Mouse (Mus musculus) spleen, adult 2 months (tissue): ENCODE measurements around the gene Nr4a2. TPM values are rescaled to one million over a fixed set of nuclear protein-coding genes. Genes with fewer than 3 reads are reported as not detected.

Experiments used
- DNase-seq, 2 experiments: peaks; one replicate each; pipeline versions ENCODE4 v3.0.0 to v3.0.0-alpha.2; 2012 to 2021; ENCODE audit warnings: low spot score in 2 of 2, low read depth in 1 of 2
- H3K27ac ChIP-seq: fragments of 200-500 bp; 2 replicates; pipeline ENCODE4 v1.5.1; 2012; ENCODE audit warnings: low read length, inconsistent platforms; ENCODE audit not compliant: insufficient read depth
- H3K27me3 ChIP-seq: fragments of 200-500 bp; 2 replicates; pipeline ENCODE4 v1.6.1; 2012; ENCODE audit warnings: mild to moderate bottlenecking, moderate library complexity, low read length, inconsistent platforms; ENCODE audit not compliant: control insufficient read depth, insufficient read depth
- H3K36me3 ChIP-seq: fragments of 200-500 bp; 2 replicates; pipeline ENCODE4 v1.6.1; 2012; ENCODE audit warnings: mild to moderate bottlenecking, low read length, inconsistent platforms; ENCODE audit not compliant: control insufficient read depth, insufficient read depth
- H3K4me1 ChIP-seq: fragments of 200-500 bp; 2 replicates; pipeline ENCODE4 v1.6.1; 2011; ENCODE audit warnings: inconsistent platforms; ENCODE audit not compliant: control insufficient read depth, insufficient read depth, insufficient read length
- H3K4me3 ChIP-seq: fragments of 200-500 bp; 2 replicates; pipeline ENCODE4 v1.5.1; 2011; ENCODE audit warnings: mild to moderate bottlenecking, inconsistent platforms; ENCODE audit not compliant: insufficient read depth, insufficient read length; ENCODE audit errors: extremely low read depth
- CTCF ChIP-seq: fragments of 200-500 bp; IDR thresholded peaks from 2 replicates; pipeline ENCODE4 v1.5.1; 2011; ENCODE audit warnings: mild to moderate bottlenecking, inconsistent platforms; ENCODE audit not compliant: insufficient read depth, insufficient read length, insufficient replicate concordance; ENCODE audit errors: extremely low read depth
- POLR2A ChIP-seq: fragments of 200-500 bp; IDR thresholded peaks from 2 replicates; pipeline ENCODE4 v1.6.1; 2011; ENCODE audit warnings: low read depth, low read length, inconsistent platforms
- WGBS: fragments of 180-500 bp; shearing (Covaris S2); methylation state at CpG from one replicate; pipeline ENCODE4 v1.1.7; 2018; 5-methylcytosine and 5-hydroxymethylcytosine counted together
- polyA plus RNA-seq: library from polyadenylated mRNA; depleted of rRNA; stranded (reverse); fragments of >200 nt; gene quantifications from 2 replicates; pipeline ENCODE4 v1.2.3, GENCODE M21; 2012

The Nr4a2 gene
- polyA plus RNA-seq, 1 experiment = 0.61 TPM

DNA sequence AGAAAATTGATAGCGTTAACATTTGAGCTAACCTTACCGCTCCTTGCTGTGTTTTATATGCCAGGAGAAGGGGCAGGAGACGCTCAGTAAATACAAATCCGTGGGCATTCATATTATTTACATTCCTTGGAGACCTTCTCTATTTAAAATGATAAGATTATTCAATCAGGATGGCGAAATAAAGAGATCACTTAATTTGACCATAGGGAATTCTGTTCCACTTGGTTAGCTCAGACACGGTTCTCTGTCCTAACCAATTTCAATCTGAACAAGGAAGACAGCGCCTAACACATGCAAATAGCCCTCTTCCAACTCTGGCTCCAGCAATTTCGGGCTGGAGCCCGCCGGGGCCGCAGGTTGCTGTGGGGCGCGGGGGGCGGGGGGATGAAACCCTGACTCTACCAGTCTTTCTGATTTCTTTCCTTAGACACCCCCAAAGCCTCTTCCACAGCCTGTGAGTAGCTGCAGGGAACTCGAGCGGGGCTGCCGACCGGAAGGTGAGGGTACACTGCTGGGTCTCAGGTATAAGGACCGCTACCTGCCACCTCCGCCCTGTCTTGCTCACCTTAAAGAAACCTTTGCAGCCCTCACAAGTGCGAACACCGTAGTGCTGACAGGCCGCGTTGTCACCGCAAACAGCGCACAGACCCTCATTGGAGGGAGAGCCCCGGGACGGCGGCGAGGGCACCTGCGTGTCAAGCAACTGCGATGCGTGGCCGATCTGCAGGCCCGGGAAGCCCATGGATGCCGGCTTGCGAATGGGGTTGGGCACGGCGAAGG is 12.6 kb downstream of the Nr4a2 start:
- DNase-seq = no peak
- Histone ChIP-seq H3K4me3 (no peak overlapping the region), H3K36me3 (no peaks in the 10 kb centered on the region), H3K27me3 (peaks cover 31% of the 10 kb centered on the region), H3K4me1 (peaks cover 8% of the 10 kb centered on the region; the same call in 1 of the 2 replicates), H3K27ac (no peak overlapping the region)
- TF ChIP-seq POLR2A = no peak
- TF ChIP-seq CTCF = no peak
- WGBS = 18% methylated on average over 39 of the region's 39 CpGs

DNA sequence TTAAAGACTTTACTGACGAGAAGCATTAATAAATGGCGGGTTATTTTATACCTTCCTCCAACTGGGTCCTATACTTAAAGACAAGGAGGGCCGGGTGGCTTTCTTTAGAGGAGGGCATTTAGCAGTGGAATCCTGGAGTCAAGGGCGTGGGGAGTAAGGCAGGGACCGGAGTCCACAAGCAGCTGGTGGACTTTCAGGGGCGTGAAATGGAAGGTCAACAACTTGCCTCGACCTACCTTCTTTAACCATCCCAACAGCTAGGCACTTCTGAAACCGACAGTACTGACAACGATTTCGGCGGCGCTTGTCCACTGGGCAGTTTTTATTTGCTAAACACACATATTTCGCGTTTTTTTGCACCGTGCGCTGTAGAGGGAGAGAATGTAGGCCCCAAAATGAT is 13.4 kb downstream of the Nr4a2 start:
- H3K27ac ChIP-seq = no peak overlapping the region
- H3K36me3 ChIP-seq = no peaks in the 10 kb centered on the region
- WGBS = 28% methylated on average over 16 of the region's 16 CpGs
- no peak overlapping the region for H3K4me3 ChIP-seq
- H3K27me3 ChIP-seq = peaks cover 27% of the 10 kb centered on the region
- DNase-seq = no peak
- H3K4me1 ChIP-seq = peaks cover 3% of the 10 kb centered on the region; the same call in 1 of the 2 replicates
- TF ChIP-seq POLR2A (no peak), CTCF (no peak)

DNA sequence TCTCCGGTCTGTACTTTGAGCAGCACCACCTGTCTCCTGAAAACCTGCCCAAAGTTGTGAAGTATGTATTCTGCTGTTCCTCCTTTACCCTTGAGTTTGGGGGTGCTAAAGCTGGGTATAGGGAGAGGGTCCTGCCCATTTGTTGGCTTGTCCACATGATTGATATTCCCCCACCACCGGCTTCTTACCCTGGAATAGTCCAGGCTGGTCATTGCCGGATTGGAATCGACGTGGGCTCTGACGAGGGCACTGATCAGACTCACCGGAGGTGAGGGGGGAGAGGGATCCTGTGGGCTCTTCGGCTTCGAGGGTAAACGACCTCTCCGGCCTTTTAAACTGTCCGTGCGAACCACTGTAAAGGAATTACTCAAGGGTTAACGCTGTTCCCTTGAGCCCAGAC is 13.9 kb downstream of the Nr4a2 start:
- H3K27me3 ChIP-seq = peaks cover 29% of the 10 kb centered on the region
- TF ChIP-seq POLR2A (no peak), CTCF (no peak)
- H3K4me1 ChIP-seq = peaks cover 3% of the 10 kb centered on the region; the same call in 1 of the 2 replicates
- 15% methylated on average over 14 of the region's 14 CpGs for whole genome bisulfite sequencing
- H3K4me3 ChIP-seq = no peak overlapping the region
- no peaks in the 10 kb centered on the region for H3K36me3 ChIP-seq
- no peak overlapping the region for H3K27ac ChIP-seq
- DNase-seq = no peak

DNA sequence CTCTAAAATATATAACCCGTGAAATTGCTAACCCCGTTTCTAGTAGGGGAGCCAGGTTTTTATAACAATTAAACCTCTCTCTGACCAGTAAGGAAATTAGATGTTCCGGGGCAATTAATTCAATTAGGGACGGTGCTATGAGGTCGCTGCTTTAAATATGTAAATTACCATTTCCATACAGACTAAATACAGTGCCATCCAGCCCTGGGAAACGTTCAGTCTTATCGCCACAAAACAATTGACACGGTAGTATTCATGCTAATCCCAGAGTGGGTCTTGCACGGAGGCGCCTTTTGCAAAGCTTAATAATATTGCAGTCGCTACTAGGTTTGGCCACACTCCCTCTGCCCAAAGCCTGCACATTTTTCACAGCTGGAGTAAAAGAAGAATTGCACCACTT is 14.5 kb downstream of the Nr4a2 start:
- TF ChIP-seq POLR2A (no peak), CTCF (no peak)
- peaks cover 25% of the 10 kb centered on the region for H3K27me3 ChIP-seq
- WGBS = 24% methylated on average over 11 of the region's 11 CpGs
- DNase-seq = no peak
- no peak overlapping the region for H3K4me3 ChIP-seq
- H3K27ac ChIP-seq = no peak overlapping the region
- no peaks in the 10 kb centered on the region for H3K36me3 ChIP-seq
- H3K4me1 ChIP-seq = no peaks in the 10 kb centered on the region; the same call in 1 of the 2 replicates

DNA sequence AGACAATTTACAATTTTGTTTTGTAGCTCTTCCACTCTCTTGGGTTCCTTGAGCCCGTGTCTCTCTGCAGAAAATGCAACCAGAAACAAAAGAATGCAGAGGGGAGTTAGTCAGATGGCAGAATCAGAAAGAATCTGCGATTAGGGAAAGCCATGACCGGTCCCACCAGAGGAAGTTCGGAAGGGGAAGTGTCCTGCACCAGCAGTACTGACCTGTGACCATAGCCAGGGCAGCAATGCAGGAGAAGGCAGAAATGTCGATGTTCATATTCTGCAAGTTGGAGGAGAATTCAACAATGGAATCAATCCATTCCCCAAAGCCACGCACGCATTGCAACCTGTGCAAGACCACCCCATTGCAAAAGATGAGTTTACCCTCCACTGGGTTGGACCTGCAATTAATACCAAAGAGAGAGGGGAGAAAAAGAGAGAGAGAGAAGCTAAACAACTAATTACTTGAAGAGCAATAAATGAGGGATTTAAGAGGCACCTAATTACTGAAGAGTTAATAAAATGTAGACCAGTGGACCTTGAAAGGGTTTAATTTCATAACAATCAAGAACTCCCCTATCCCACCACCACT is 15.4 kb downstream of the Nr4a2 start:
- WGBS = 23% methylated on average over 7 of the region's 7 CpGs
- no peak for DNase-seq
- TF ChIP-seq CTCF (no peak), POLR2A (no peak)
- Histone ChIP-seq H3K4me3 (no peak overlapping the region), H3K4me1 (peaks cover 2% of the 10 kb centered on the region; the same call in 1 of the 2 replicates), H3K27me3 (peaks cover 24% of the 10 kb centered on the region), H3K27ac (no peak overlapping the region), H3K36me3 (no peaks in the 10 kb centered on the region)

DNA sequence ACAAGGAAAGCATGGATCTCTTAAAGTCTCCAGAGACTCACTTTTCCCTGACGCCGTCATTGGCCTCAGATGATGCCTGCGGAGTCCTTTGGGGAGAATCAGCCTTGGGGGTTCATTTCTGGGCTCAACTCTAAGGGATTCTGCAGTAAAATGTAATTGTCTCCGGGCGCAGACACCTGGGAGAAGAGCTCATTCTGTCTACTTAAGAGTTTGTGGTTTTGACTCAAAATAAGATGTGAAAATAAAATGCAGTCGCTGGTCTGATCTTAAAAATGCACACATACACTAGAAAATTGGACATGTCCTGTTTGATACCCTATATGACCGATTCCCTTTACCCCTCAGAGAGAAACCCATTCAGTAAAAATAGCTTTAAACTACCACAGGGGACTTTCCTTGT is 18.4 kb downstream of the Nr4a2 start:
- no peak for DNase-seq
- no peak for TF ChIP-seq CTCF
- no peak for TF ChIP-seq POLR2A
- 20% methylated on average over 7 of the region's 7 CpGs for WGBS
- Histone ChIP-seq H3K27ac (no peak overlapping the region), H3K4me1 (peaks cover 2% of the 10 kb centered on the region; the same call in 1 of the 2 replicates), H3K4me3 (no peak overlapping the region), H3K36me3 (no peaks in the 10 kb centered on the region), H3K27me3 (peaks cover 22% of the 10 kb centered on the region)

DNA sequence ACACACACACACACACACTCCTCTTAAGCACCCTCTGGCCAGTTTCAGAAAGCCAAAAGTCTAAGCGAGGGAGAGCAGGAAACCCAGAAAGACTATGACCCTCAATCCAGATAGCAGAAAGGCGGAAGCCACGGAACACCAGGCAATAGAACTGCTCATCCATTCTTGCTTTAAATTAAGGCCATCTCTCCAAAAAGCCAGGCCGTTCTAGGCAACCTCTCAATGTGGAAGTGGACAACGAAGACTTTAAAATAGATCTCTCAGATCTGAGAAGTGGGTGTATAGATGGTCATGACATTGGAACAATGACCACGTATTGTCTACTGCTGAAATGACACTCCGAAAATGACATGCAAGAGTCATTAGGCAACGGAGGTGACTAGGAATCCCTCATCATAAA is 19.1 kb downstream of the Nr4a2 start:
- peaks cover 18% of the 10 kb centered on the region for H3K27me3 ChIP-seq
- H3K4me1 ChIP-seq = peaks cover 2% of the 10 kb centered on the region; the same call in 1 of the 2 replicates
- no peak overlapping the region for H3K27ac ChIP-seq
- no peak overlapping the region for H3K4me3 ChIP-seq
- WGBS = 17% methylated on average over 8 of the region's 8 CpGs
- TF ChIP-seq CTCF (no peak), POLR2A (no peak)
- no peaks in the 10 kb centered on the region for H3K36me3 ChIP-seq
- no peak for DNase-seq
